Mouse (Mus musculus) myocyte (in vitro differentiated cells): ENCODE results near the gene Ano1.

Source experiments
- E2F4 ChIP-seq: IDR thresholded peaks from one replicate; pipeline ENCODE4 v1.6.1; 2011; ENCODE audit warnings: mild to moderate bottlenecking, control low read depth, moderate library complexity; ENCODE audit not compliant: insufficient read depth
- MAX ChIP-seq: IDR thresholded peaks from one replicate; pipeline ENCODE4 v1.6.1; 2011; ENCODE audit warnings: low read depth, mild to moderate bottlenecking, control low read depth
- MYOD1 ChIP-seq, 3 experiments: IDR thresholded peaks; one replicate each; pipeline ENCODE4 v1.6.1; 2011; ENCODE audit warnings: control low read depth in 2 of 3, low read depth in 2 of 3, mild to moderate bottlenecking in 2 of 3, moderate library complexity in 1 of 3; ENCODE audit not compliant: insufficient read length in 2 of 3, control insufficient read depth in 1 of 3
- MYOG ChIP-seq, 3 experiments: IDR thresholded peaks; one replicate each; pipeline ENCODE4 v1.6.1; 2011; ENCODE audit warnings: control low read depth in 2 of 3, low read depth in 2 of 3, mild to moderate bottlenecking in 2 of 3; ENCODE audit not compliant: insufficient read length in 2 of 3, control insufficient read depth in 1 of 3, insufficient read depth in 1 of 3
- POLR2A ChIP-seq: IDR thresholded peaks from one replicate; pipeline ENCODE4 v1.6.1; 2011; ENCODE audit warnings: low read depth, mild to moderate bottlenecking, control low read depth, moderate library complexity; ENCODE audit not compliant: insufficient read length
- POLR2AphosphoS2 ChIP-seq: IDR thresholded peaks from one replicate; pipeline ENCODE4 v1.6.1; 2011; ENCODE audit warnings: low read depth, control low read depth; ENCODE audit not compliant: insufficient read length
- SRF ChIP-seq: IDR thresholded peaks from one replicate; pipeline ENCODE4 v1.6.1; 2011; ENCODE audit warnings: low read depth; ENCODE audit not compliant: control insufficient read depth, insufficient read length
- TCF12 ChIP-seq: IDR thresholded peaks from one replicate; pipeline ENCODE4 v1.6.1; 2011; ENCODE audit warnings: mild to moderate bottlenecking, control low read depth; ENCODE audit not compliant: poor library complexity, insufficient read depth, severe bottlenecking
- USF1 ChIP-seq: IDR thresholded peaks from one replicate; pipeline ENCODE4 v1.6.1; 2011; ENCODE audit warnings: low read depth, mild to moderate bottlenecking, control low read depth, moderate library complexity

GRCm38 (mm10) chr7:144769434-144770080, 17.8 kb upstream of the Ano1 start:
- no peak for TF ChIP-seq MYOG (IDR thresholded peaks at IDR 0.05; ENCODE audit: control insufficient read depth in 1 of 3, insufficient read depth in 1 of 3, insufficient read length in 2 of 3, low read depth in 2 of 3)
- TF ChIP-seq USF1 = no peak
- TF ChIP-seq POLR2A = no peak
- no peak for TF ChIP-seq TCF12
- TF ChIP-seq MAX = no peak
- no peak for TF ChIP-seq POLR2AphosphoS2
- no peak for TF ChIP-seq E2F4
- no peak for TF ChIP-seq MYOD1 (IDR thresholded peaks at IDR 0.05; ENCODE audit: control insufficient read depth in 1 of 3, insufficient read length in 2 of 3, low read depth in 2 of 3)
- TF ChIP-seq SRF = no peak
